ENCODE assay signal across 1 mouse cellular context in genomic region chr1:135175176-135175575, GRCm38 (mm10).
TF ChIP-seq lines count a peak whose summit lies in the region.

No protein-coding gene starts in this region.

TF ChIP-seq in CH12.LX, 34 proteins besides CTCF, POLR2A, EP300 and RAD21:
- TF ChIP-seq ZNF384 (IDR thresholded peaks at IDR 0.05; ENCODE audit: low read depth, low read length) (peak; percentile 70), IRF4 (IDR thresholded peaks at IDR 0.05; ENCODE audit: low read depth, low read length) (no peak), BHLHE40 (IDR thresholded peaks at IDR 0.05; ENCODE audit: low read depth, low read length) (peak; percentile 58)
TF ChIP-seq in CH12.LX: peak in this region for 2.
